Mouse (Mus musculus): ENCODE data around the gene Zfp68. TPM values are rescaled to one million over a fixed set of nuclear protein-coding genes. Genes with fewer than 3 reads are reported as not detected.
A peak's percentile ranks its signal among the peaks of the same experiment; 100 is the strongest.
"Not testable (repeated sequence)": the region's sequence is repeated elsewhere in the genome, so short reads cannot be mapped to it uniquely, and the experiment has no call there.

Gene Zfp68
- 19.5 and 21.8 TPM in 2 replicates for total RNA-seq (2021)
- long read RNA-seq, full-length matches to known transcripts, result 41 of 44 reads
- long read RNA-seq, partial matches to known transcripts, result 2 of 44 reads
- long read RNA-seq, other reads (novel, unspliced or antisense), result 1 of 44 reads

- DNase-seq, result peak; percentile 89
These were observed at the start of gene Zfp68 for GRCm38 (mm10) chr5:138619211-138620128. TSS of gene Zfp68 (minus strand) at chr5:138619761.

DNA sequence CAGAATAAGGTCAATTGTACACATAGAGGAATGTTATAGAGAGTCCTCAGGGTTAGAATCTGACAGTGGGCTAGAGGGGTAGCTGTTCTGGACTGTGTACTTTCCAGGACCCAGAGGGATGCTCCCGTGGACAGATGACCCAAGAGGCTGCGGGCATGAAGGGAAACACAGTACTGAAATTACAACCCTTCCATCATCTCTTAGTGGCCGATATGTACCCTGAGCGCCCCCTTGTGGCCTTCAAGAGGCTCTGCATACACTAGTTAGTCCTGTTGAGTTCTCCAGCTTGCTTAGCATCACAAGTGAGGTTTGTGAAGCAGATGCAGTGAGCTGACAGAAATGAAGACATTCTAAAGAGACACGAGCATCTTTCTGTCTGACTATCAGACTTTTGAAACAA, 39.4 kb upstream of the Zfp68 start:
- DNase-seq, result peak; percentile 42

- peak; percentile 1 for DNase-seq
These were observed 38.3 kb upstream of the Zfp68 start for GRCm38 (mm10) chr5:138657854-138658253.

GRCm38 (mm10) chr5:138657407-138657806, 37.8 kb upstream of the Zfp68 start:
- no peak for DNase-seq

- peak; percentile 28 for DNase-seq
These were observed 37.1 kb upstream of the Zfp68 start for GRCm38 (mm10) chr5:138656477-138657156.

DNA sequence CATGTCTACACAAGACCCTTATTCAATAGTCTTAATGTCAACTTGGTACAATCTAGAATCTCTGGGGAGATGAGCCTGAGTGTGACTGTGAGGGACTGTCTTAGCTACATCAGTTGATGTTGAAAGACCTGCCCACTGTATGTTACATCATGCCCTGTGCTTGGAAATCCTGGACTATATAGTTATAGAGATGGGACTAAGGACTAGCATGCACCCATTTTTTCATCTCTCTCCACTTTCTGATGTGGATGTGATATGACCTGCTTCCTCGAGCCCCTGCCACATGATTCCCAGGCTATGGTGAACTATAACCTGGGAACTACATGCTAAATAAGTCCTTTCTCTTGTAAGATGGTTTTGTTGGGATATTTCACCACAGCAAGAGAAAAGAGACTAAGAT, 33.4 kb upstream of the Zfp68 start:
- no peak for DNase-seq

DNA sequence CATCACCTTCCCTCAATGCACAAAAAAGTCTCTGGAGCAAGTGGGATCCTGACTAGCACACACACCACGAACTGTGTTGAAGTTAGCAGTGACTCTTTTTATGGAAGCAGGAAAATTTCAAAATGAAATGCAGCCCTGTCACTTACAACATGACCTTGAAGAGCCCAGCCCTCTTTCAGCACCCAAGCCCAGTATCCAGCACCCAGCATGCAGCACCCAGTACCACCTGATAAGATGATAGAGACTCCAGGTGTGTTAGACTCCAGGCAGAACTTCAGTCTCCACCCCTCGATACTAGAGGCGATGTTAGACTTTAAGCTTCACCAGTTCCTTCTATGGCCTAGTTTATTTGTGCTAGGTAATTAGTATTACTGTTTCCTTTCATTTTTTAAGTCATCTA, 22.2 kb upstream of the Zfp68 start:
- DNase-seq, result no peak

DNA sequence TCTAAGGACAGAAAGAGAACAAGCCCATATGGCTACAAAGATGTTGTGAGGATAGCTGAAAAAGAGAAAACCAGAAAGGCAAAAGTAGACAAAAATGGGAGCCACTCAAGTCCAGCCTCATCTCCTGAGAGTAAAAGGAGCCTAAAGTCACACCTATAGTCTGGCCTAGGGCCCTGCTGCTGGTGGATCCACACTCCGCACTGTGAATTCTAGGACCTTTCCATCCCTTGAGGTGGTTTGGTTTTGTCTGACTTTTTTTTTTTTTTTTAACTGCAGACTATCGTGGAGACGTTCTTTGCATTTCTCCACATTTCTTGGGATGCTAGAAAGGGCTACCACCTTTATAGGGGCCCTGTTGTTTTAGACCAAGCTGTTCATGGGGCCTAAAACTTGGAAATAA, 21.5 kb upstream of the Zfp68 start:
- DNase-seq, result no peak

GRCm38 (mm10) chr5:138636486-138636885, 16.9 kb upstream of the Zfp68 start:
- DNase-seq, result no peak

GRCm38 (mm10) chr5:138623478-138623875, 3.9 kb upstream of the Zfp68 start:
- no peak for DNase-seq

- peak; percentile 92 for DNase-seq
These were observed 3.3 kb upstream of the Zfp68 start, which contains the start of gene A430033K04Rik for GRCm38 (mm10) chr5:138622645-138623477. TSS of gene A430033K04Rik (plus strand) at chr5:138622859.

DNA sequence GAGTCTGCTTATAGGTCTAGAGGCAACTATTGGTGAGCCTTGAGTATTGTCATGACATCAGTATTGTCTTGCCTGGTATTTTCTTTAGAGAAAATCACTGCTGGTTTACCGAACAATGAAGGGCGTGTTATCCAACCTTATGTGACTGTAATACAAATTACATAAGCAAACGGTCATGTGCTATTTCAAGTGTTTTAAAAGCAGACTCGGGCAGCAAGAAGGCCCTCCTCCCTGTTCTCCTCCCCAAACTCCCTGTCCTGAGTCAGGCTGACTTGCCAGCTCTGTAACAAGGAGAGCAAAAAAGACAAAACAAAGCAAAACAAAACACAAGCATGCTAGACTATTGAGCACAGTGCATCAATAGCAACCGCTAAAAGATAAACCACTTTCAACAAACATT, 1.3 kb upstream of the Zfp68 start:
- no peak for DNase-seq

DNA sequence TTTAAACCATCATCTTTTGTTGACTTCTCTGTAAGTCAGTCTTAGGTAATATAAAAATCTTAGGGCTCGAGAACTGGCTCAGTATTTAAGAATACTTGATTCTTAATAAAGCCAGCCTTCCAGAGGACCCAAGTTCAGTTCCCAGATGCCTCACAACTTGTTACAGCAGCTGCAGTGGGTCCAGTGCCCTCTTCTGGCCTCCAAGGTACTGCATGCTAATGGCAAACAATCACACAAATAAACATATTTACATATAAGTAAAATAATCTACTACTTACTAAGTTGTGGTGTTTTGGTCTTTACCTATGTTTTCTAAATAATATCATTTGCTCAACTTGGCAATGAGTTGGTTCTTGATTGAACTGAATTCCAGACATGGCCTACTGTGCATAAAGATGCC, 1.2 kb downstream of the Zfp68 start:
- DNase-seq, result no peak

- DNase-seq, result no peak
These were observed 32.2 kb downstream of the Zfp68 start for GRCm38 (mm10) chr5:138587396-138587795.

DNA sequence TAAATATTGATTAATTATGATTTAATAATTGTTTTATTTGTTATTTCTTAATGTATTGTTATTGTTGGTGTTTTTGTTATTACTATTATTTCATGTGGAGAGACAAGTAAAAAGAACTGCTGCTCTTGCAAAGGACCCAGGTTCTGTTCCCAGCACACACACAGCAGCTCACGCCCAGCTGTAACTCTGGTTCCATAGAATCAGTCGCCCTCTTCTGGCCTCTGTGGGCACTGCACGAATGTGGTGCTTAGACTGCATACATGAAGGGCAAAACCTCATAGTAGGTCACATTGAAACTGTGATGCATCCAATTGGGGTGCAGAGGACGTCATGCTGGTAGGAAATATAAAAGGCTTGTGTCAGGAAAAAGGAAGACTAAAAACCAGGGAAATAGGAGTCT, 47.9 kb downstream of the Zfp68 start:
- DNase-seq, result peak; percentile 7

GRCm38 (mm10) chr5:138564612-138565011, 54.9 kb downstream of the Zfp68 start, which contains the start of gene 1700123K08Rik:
TSS of gene 1700123K08Rik (minus strand) at chr5:138564712.
- not testable (repeated sequence) for DNase-seq

Small RNAs within 50 kb of the gene (microRNA-seq; reads per million reads assigned to microRNA genes)
- gene Gm24082, result 0 reads per million in 2 experiments

Other genes starting within 250 kb of the Zfp68 start
- gene Zfp157, start 178.3 kb downstream of the Zfp68 start, total RNA-seq (2021), result 6.4 and 9.1 TPM in 2 replicates
- gene 1700123K08Rik, start 55.0 kb downstream of the Zfp68 start, total RNA-seq (2021), result not detected in 2 replicates
- gene A430033K04Rik, start 3.1 kb upstream of the Zfp68 start, total RNA-seq (2021), result 6.5 and 6.6 TPM in 2 replicates
- gene Fam20c, start 134.8 kb upstream of the Zfp68 start, total RNA-seq (2021), result 13.2 and 13.8 TPM in 2 replicates
- not detected in 2 replicates for gene Gm5294, start 200.3 kb upstream of the Zfp68 start, total RNA-seq (2021)